Mouse (Mus musculus): ENCODE results near the gene Pik3ip1. TPM values are rescaled to one million over a fixed set of nuclear protein-coding genes. Genes with fewer than 3 reads are reported as not detected.

Pik3ip1 gene
- polyA plus RNA-seq, 1 experiment from 2014 or later: 11.2 TPM

Other genes with a start within 250 kb of the Pik3ip1 start
- 12.1 and 12.4 TPM in 2 replicates for gene Sfi1, start 136.9 kb upstream of the Pik3ip1 start, polyA plus RNA-seq (2016; fragmentation: Nextera tagmentation; extraction: Ambion mirVana)
- gene Eif4enif1, start 128.0 kb upstream of the Pik3ip1 start, polyA plus RNA-seq (2016; fragmentation: Nextera tagmentation; extraction: Ambion mirVana): 65.6 and 69.8 TPM in 2 replicates
- gene Drg1, start 64.0 kb upstream of the Pik3ip1 start, polyA plus RNA-seq (2016; fragmentation: Nextera tagmentation; extraction: Ambion mirVana): 287 and 303 TPM in 2 replicates
- gene Patz1, start 41.5 kb upstream of the Pik3ip1 start, polyA plus RNA-seq (2016; fragmentation: Nextera tagmentation; extraction: Ambion mirVana): 91.5 and 96.8 TPM in 2 replicates
- gene Limk2, start 78.8 kb downstream of the Pik3ip1 start, polyA plus RNA-seq (2016; fragmentation: Nextera tagmentation; extraction: Ambion mirVana): 57.9 and 60.5 TPM in 2 replicates
- gene Rnf185, start 122.0 kb downstream of the Pik3ip1 start, polyA plus RNA-seq (2016; fragmentation: Nextera tagmentation; extraction: Ambion mirVana): 37.6 and 40.2 TPM in 2 replicates
- 1.6 and 2.0 TPM in 2 replicates for gene Pla2g3, start 157.9 kb downstream of the Pik3ip1 start, polyA plus RNA-seq (2016; fragmentation: Nextera tagmentation; extraction: Ambion mirVana)
- gene Inpp5j, start 174.4 kb downstream of the Pik3ip1 start, polyA plus RNA-seq (2016; fragmentation: Nextera tagmentation; extraction: Ambion mirVana): 0.13 and 0.25 TPM in 2 replicates
- gene Selenom, start 184.3 kb downstream of the Pik3ip1 start, polyA plus RNA-seq (2016; fragmentation: Nextera tagmentation; extraction: Ambion mirVana): 39.3 and 50.2 TPM in 2 replicates
- 40.5 and 42.6 TPM in 2 replicates for gene Smtn, start 210.2 kb downstream of the Pik3ip1 start, polyA plus RNA-seq (2016; fragmentation: Nextera tagmentation; extraction: Ambion mirVana)

Measured in embryonic facial prominence, embryonic 10.5 days (tissue).